Mouse (Mus musculus) cerebellum, adult 18-20 months (tissue): ENCODE measurements around the gene Asic2.
"Not testable (repeated sequence)": the region's sequence is repeated elsewhere in the genome, so short reads cannot be mapped to it uniquely, and the experiment has no call there.

Experiments used
- DNase-seq, 2 experiments: peaks; one replicate each; pipeline ENCODE4 v3.0.0; 2021

Gene Asic2

GRCm38 (mm10) chr11:81272677-81273418 lies 695.4 kb downstream of the Asic2 start:
- DNase-seq: no peak

- DNase-seq: no peak
These were observed 696.8 kb downstream of the Asic2 start for GRCm38 (mm10) chr11:81271422-81271821.

GRCm38 (mm10) chr11:81270518-81270917 lies 697.7 kb downstream of the Asic2 start:
- no peak for DNase-seq

GRCm38 (mm10) chr11:81263757-81264156 lies 704.5 kb downstream of the Asic2 start:
- DNase-seq: no peak

- DNase-seq: no peak
These were observed 705.1 kb downstream of the Asic2 start for GRCm38 (mm10) chr11:81263193-81263592.

- no peak for DNase-seq
These were observed 707.0 kb downstream of the Asic2 start for GRCm38 (mm10) chr11:81261259-81261658.

- not testable (repeated sequence) for DNase-seq
These were observed 727.1 kb downstream of the Asic2 start for GRCm38 (mm10) chr11:81241183-81241582.

- peak; percentile 29 to 39 for DNase-seq
These were observed 728.1 kb downstream of the Asic2 start for GRCm38 (mm10) chr11:81239966-81240681.

- DNase-seq: peak in 1 of 2 experiments; percentile 5
These were observed 729.2 kb downstream of the Asic2 start for GRCm38 (mm10) chr11:81239091-81239490.

- no peak for DNase-seq
These were observed 732.2 kb downstream of the Asic2 start for GRCm38 (mm10) chr11:81236070-81236469.

- DNase-seq: peak; percentile 13 to 17
These were observed 744.9 kb downstream of the Asic2 start for GRCm38 (mm10) chr11:81223361-81223760.

GRCm38 (mm10) chr11:81220786-81221185 lies 747.5 kb downstream of the Asic2 start:
- DNase-seq: no peak

- peak; percentile 28 to 29 for DNase-seq
These were observed 762.8 kb downstream of the Asic2 start for GRCm38 (mm10) chr11:81205471-81205870.

GRCm38 (mm10) chr11:81202578-81202977 lies 765.7 kb downstream of the Asic2 start:
- no peak for DNase-seq

GRCm38 (mm10) chr11:81193856-81194255 lies 774.4 kb downstream of the Asic2 start:
- DNase-seq: no peak

- no peak for DNase-seq
These were observed 776.1 kb downstream of the Asic2 start for GRCm38 (mm10) chr11:81192155-81192554.

- no peak for DNase-seq
These were observed 779.2 kb downstream of the Asic2 start for GRCm38 (mm10) chr11:81189103-81189502.

- no peak for DNase-seq
These were observed 780.4 kb downstream of the Asic2 start for GRCm38 (mm10) chr11:81187851-81188250.

GRCm38 (mm10) chr11:81184721-81185120 lies 783.5 kb downstream of the Asic2 start:
- no peak for DNase-seq

- no peak for DNase-seq
These were observed 803.4 kb downstream of the Asic2 start for GRCm38 (mm10) chr11:81164890-81165289.

- no peak for DNase-seq
These were observed 805.2 kb downstream of the Asic2 start for GRCm38 (mm10) chr11:81163056-81163455.

- no peak for DNase-seq
These were observed 814.4 kb downstream of the Asic2 start for GRCm38 (mm10) chr11:81153841-81154240.

- peak; percentile 54 to 72 for DNase-seq
These were observed 815.0 kb downstream of the Asic2 start for GRCm38 (mm10) chr11:81153161-81153840.
